Mouse (Mus musculus): ENCODE results near the gene Ubqln4. TPM values are rescaled to one million over a fixed set of nuclear protein-coding genes. Genes with fewer than 3 reads are reported as not detected.

Ubqln4 gene
- polyA plus RNA-seq, 1 experiment = 55.3 TPM

- H3K27ac ChIP-seq (ENCODE audit: control insufficient read depth, insufficient read depth, low read depth, low read length) = no peak overlapping the region
- peaks cover 6% of the 10 kb centered on the region for H3K4me1 ChIP-seq (ENCODE audit: control insufficient read depth, insufficient read depth, low read length)
- H3K36me3 ChIP-seq (ENCODE audit: control insufficient read depth, insufficient read depth, low read length) = no peaks in the 10 kb centered on the region
- TF ChIP-seq CTCF (IDR thresholded peaks at IDR 0.05; ENCODE audit: control insufficient read depth, insufficient read depth, insufficient replicate concordance, low read depth, low read length) = no peak
- TF ChIP-seq POLR2A (IDR thresholded peaks at IDR 0.05; ENCODE audit: control insufficient read depth, low read depth, low read length) = no peak
- no peaks in the 10 kb centered on the region for H3K27me3 ChIP-seq (ENCODE audit: control insufficient read depth, insufficient read depth, low read length)
- no peak overlapping the region for H3K4me3 ChIP-seq (ENCODE audit: control insufficient read depth, low read depth, low read length)
These were observed 9.0 kb upstream of the Ubqln4 start for GRCm38 (mm10) chr3:88544514-88544913.

GRCm38 (mm10) chr3:88544955-88545591 lies 8.5 kb upstream of the Ubqln4 start:
- Histone ChIP-seq H3K4me1 (ENCODE audit: control insufficient read depth, insufficient read depth, low read length) (peaks cover 6% of the 10 kb centered on the region), H3K27ac (ENCODE audit: control insufficient read depth, insufficient read depth, low read depth, low read length) (no peak overlapping the region), H3K36me3 (ENCODE audit: control insufficient read depth, insufficient read depth, low read length) (no peaks in the 10 kb centered on the region), H3K27me3 (ENCODE audit: control insufficient read depth, insufficient read depth, low read length) (no peaks in the 10 kb centered on the region), H3K4me3 (ENCODE audit: control insufficient read depth, low read depth, low read length) (no peak overlapping the region)
- TF ChIP-seq POLR2A (IDR thresholded peaks at IDR 0.05; ENCODE audit: control insufficient read depth, low read depth, low read length) = no peak
- no peak for TF ChIP-seq CTCF (IDR thresholded peaks at IDR 0.05; ENCODE audit: control insufficient read depth, insufficient read depth, insufficient replicate concordance, low read depth, low read length)

GRCm38 (mm10) chr3:88546674-88547418 lies 6.7 kb upstream of the Ubqln4 start:
- H3K27ac ChIP-seq (ENCODE audit: control insufficient read depth, insufficient read depth, low read depth, low read length) = no peak overlapping the region
- no peaks in the 10 kb centered on the region for H3K27me3 ChIP-seq (ENCODE audit: control insufficient read depth, insufficient read depth, low read length)
- no peaks in the 10 kb centered on the region for H3K36me3 ChIP-seq (ENCODE audit: control insufficient read depth, insufficient read depth, low read length)
- TF ChIP-seq POLR2A (IDR thresholded peaks at IDR 0.05; ENCODE audit: control insufficient read depth, low read depth, low read length) (no peak), CTCF (IDR thresholded peaks at IDR 0.05; ENCODE audit: control insufficient read depth, insufficient read depth, insufficient replicate concordance, low read depth, low read length) (no peak)
- peaks cover 6% of the 10 kb centered on the region for H3K4me1 ChIP-seq (ENCODE audit: control insufficient read depth, insufficient read depth, low read length)
- no peak overlapping the region for H3K4me3 ChIP-seq (ENCODE audit: control insufficient read depth, low read depth, low read length)

- H3K36me3 ChIP-seq (ENCODE audit: control insufficient read depth, insufficient read depth, low read length) = no peaks in the 10 kb centered on the region
- H3K27ac ChIP-seq (ENCODE audit: control insufficient read depth, insufficient read depth, low read depth, low read length) = no peak within 1 kb of the TSS
- TF ChIP-seq CTCF (IDR thresholded peaks at IDR 0.05; ENCODE audit: control insufficient read depth, insufficient read depth, insufficient replicate concordance, low read depth, low read length) (no peak), POLR2A (IDR thresholded peaks at IDR 0.05; ENCODE audit: control insufficient read depth, low read depth, low read length) (no peak)
- peaks cover 11% of the 10 kb centered on the region for H3K4me1 ChIP-seq (ENCODE audit: control insufficient read depth, insufficient read depth, low read length)
- H3K4me3 ChIP-seq (ENCODE audit: control insufficient read depth, low read depth, low read length) = no peak within 1 kb of the TSS
- H3K27me3 ChIP-seq (ENCODE audit: control insufficient read depth, insufficient read depth, low read length) = no peaks in the 10 kb centered on the region
These were observed 5.2 kb upstream of the Ubqln4 start, which contains the start of gene Rab25 for GRCm38 (mm10) chr3:88548180-88548917. Gene Rab25 (minus strand): TSS chr3:88548300.

GRCm38 (mm10) chr3:88551586-88551985 lies 2.0 kb upstream of the Ubqln4 start:
- Histone ChIP-seq H3K36me3 (ENCODE audit: control insufficient read depth, insufficient read depth, low read length) (no peaks in the 10 kb centered on the region), H3K4me3 (ENCODE audit: control insufficient read depth, low read depth, low read length) (no peak overlapping the region), H3K27me3 (ENCODE audit: control insufficient read depth, insufficient read depth, low read length) (no peaks in the 10 kb centered on the region), H3K4me1 (ENCODE audit: control insufficient read depth, insufficient read depth, low read length) (peaks cover 14% of the 10 kb centered on the region), H3K27ac (ENCODE audit: control insufficient read depth, insufficient read depth, low read depth, low read length) (no peak overlapping the region)
- no peak for TF ChIP-seq CTCF (IDR thresholded peaks at IDR 0.05; ENCODE audit: control insufficient read depth, insufficient read depth, insufficient replicate concordance, low read depth, low read length)
- no peak for TF ChIP-seq POLR2A (IDR thresholded peaks at IDR 0.05; ENCODE audit: control insufficient read depth, low read depth, low read length)

- H3K36me3 ChIP-seq (ENCODE audit: control insufficient read depth, insufficient read depth, low read length) = no peaks in the 10 kb centered on the region
- peaks cover 14% of the 10 kb centered on the region for H3K4me1 ChIP-seq (ENCODE audit: control insufficient read depth, insufficient read depth, low read length)
- H3K27me3 ChIP-seq (ENCODE audit: control insufficient read depth, insufficient read depth, low read length) = no peaks in the 10 kb centered on the region
- H3K27ac ChIP-seq (ENCODE audit: control insufficient read depth, insufficient read depth, low read depth, low read length) = peak overlapping the region; percentile 88
- H3K4me3 ChIP-seq (ENCODE audit: control insufficient read depth, low read depth, low read length) = peak overlapping the region; percentile 92
- TF ChIP-seq POLR2A (IDR thresholded peaks at IDR 0.05; ENCODE audit: control insufficient read depth, low read depth, low read length) = no peak
- no peak for TF ChIP-seq CTCF (IDR thresholded peaks at IDR 0.05; ENCODE audit: control insufficient read depth, insufficient read depth, insufficient replicate concordance, low read depth, low read length)
These were observed 1.4 kb upstream of the Ubqln4 start for GRCm38 (mm10) chr3:88552082-88552645.

Data from testis, adult 2 months (tissue).